Mouse (Mus musculus): ENCODE measurements at regions not wholly inside any gene's neighbourhood (a gene's known extent, or its start where the extent isn't known, plus 50 kb on each side); places are given as distances from the start of the nearest gene placed in this dataset.

- no peak for TF ChIP-seq POLR2A (IDR thresholded peaks at IDR 0.05; ENCODE audit: extremely low read depth, insufficient read depth, low read length)
- no peak for TF ChIP-seq CTCF (IDR thresholded peaks at IDR 0.05; ENCODE audit: extremely low read depth, insufficient read depth, low read length)
Observed at GRCm38 (mm10) chr13:57364396-57364795, 468.6 kb upstream of the Trpc7 start.

Data from cortical plate, adult 2 months (tissue).